Mouse (Mus musculus) embryonic fibroblast, embryonic 13.5 days (primary cell): ENCODE data around the gene Glipr1l3.
"Not testable (repeated sequence)": the region's sequence is repeated elsewhere in the genome, so short reads cannot be mapped to it uniquely, and the experiment has no call there.

Experiments
- CTCF ChIP-seq: IDR thresholded peaks from 2 replicates; pipeline ENCODE4 v1.5.1; 2011; ENCODE audit warnings: mild to moderate bottlenecking, control low read depth, low read length, moderate library complexity, borderline replicate concordance; ENCODE audit not compliant: insufficient read depth
- POLR2A ChIP-seq: IDR thresholded peaks from 2 replicates; pipeline ENCODE4 v1.6.1; 2011; ENCODE audit warnings: low read depth, mild to moderate bottlenecking, control low read depth, low read length, moderate library complexity

- TF ChIP-seq POLR2A, CTCF: not testable (repeated sequence)
Measured at GRCm38 (mm10) chr10:112127682-112128230, 32.4 kb downstream of the Glipr1l3 start.
